Mouse (Mus musculus) CH12.LX (cell line): ENCODE measurements at regions not wholly inside any gene's neighbourhood (a gene's known extent, or its start where the extent isn't known, plus 50 kb on each side); places are given as distances from the start of the nearest gene placed in this dataset.

Source experiments
- DNase-seq: peaks from one replicate; pipeline ENCODE4 v3.0.0-alpha.2; 2013; ENCODE audit errors: extremely low read depth
- H3K27ac ChIP-seq: 2 replicates; pipeline ENCODE4 v1.5.1; 2012; ENCODE audit warnings: low read depth, mild to moderate bottlenecking, control low read depth, moderate library complexity; ENCODE audit not compliant: insufficient read depth
- H3K27me3 ChIP-seq: replicated peaks from 2 replicates; pipeline ENCODE3; 2012; ENCODE audit warnings: inconsistent platforms
- H3K36me3 ChIP-seq, 2 experiments: replicated peaks in 1 of 2; 2 replicates each; pipeline versions ENCODE3 to v1.6.1; 2012; ENCODE audit warnings: inconsistent platforms in 1 of 2, low read length in 1 of 2, mild to moderate bottlenecking in 1 of 2, mixed read lengths in 1 of 2, moderate library complexity in 1 of 2; ENCODE audit not compliant: control insufficient read depth in 1 of 2, insufficient read depth in 1 of 2
- H3K4me1 ChIP-seq, 2 experiments: 2 replicates each; pipeline ENCODE4 v1.6.1; 2012; ENCODE audit warnings: inconsistent platforms in 1 of 2, moderate library complexity in 1 of 2; ENCODE audit not compliant: insufficient read depth in 2 of 2, control insufficient read depth in 1 of 2
- H3K4me2 ChIP-seq: 2 replicates; pipeline ENCODE4 v1.6.1; 2012; ENCODE audit warnings: low read depth, mild to moderate bottlenecking, control low read depth; ENCODE audit not compliant: poor library complexity, insufficient read depth, severe bottlenecking
- H3K4me3 ChIP-seq, 3 experiments: fragments of 150-350 bp in 1 of 3; sonication (generic) in 1 of 3; replicated peaks in 1 of 3; 2 replicates each; pipeline versions ENCODE3 to v1.5.1; 2011 to 2012; ENCODE audit warnings: low read depth in 2 of 3, low read length in 2 of 3, mild to moderate bottlenecking in 2 of 3, moderate library complexity in 2 of 3, control low read depth in 1 of 3, improper control_type of control experiment in 1 of 3, inconsistent platforms in 1 of 3, mixed read lengths in 1 of 3; ENCODE audit not compliant: poor library complexity in 1 of 3
- H3K79me2 ChIP-seq: replicated peaks from 2 replicates; pipeline ENCODE4 v1.6.1; 2012; ENCODE audit warnings: mild to moderate bottlenecking, moderate library complexity; ENCODE audit not compliant: control insufficient read depth, poor library complexity, insufficient read depth, severe bottlenecking; ENCODE audit errors: extremely low read depth
- H3K9ac ChIP-seq: 2 replicates; pipeline ENCODE4 v1.6.1; 2012; ENCODE audit warnings: low read depth, mild to moderate bottlenecking, control low read depth, moderate library complexity; ENCODE audit not compliant: insufficient read depth
- H3K9me3 ChIP-seq: replicated peaks from 2 replicates; pipeline ENCODE3; 2012; ENCODE audit warnings: low read length, inconsistent platforms, mixed read lengths
- BHLHE40 ChIP-seq: IDR thresholded peaks from 2 replicates; pipeline ENCODE4 v1.6.1; 2011; ENCODE audit warnings: mild to moderate bottlenecking, low read depth, low read length, improper control_type of control experiment
- CHD1 ChIP-seq: IDR thresholded peaks from 2 replicates; pipeline ENCODE4 v1.6.1; 2012; ENCODE audit warnings: low read depth, low read length, improper control_type of control experiment, inconsistent platforms
- E2F4 ChIP-seq: IDR thresholded peaks from 2 replicates; pipeline ENCODE4 v1.6.1; 2011; ENCODE audit warnings: low read depth, low read length, improper control_type of control experiment; ENCODE audit not compliant: insufficient replicate concordance
- ELF1 ChIP-seq: IDR thresholded peaks from 2 replicates; pipeline ENCODE4 v1.6.1; 2014; ENCODE audit warnings: low read depth, mild to moderate bottlenecking, inconsistent platforms, low read length, improper control_type of control experiment
- EP300 ChIP-seq: IDR thresholded peaks from 2 replicates; pipeline ENCODE4 v1.6.1; 2011; ENCODE audit warnings: low read length, improper control_type of control experiment
- ETS1 ChIP-seq: conservative IDR thresholded peaks from 2 replicates; pipeline ENCODE4 v1.6.1; 2012; ENCODE audit warnings: low read depth, mild to moderate bottlenecking, inconsistent platforms, low read length, improper control_type of control experiment, moderate library complexity
- JUND ChIP-seq: conservative IDR thresholded peaks from 2 replicates; pipeline ENCODE4 v1.6.1; 2011; ENCODE audit warnings: low read depth, low read length, improper control_type of control experiment
- KAT2A ChIP-seq: IDR thresholded peaks from 2 replicates; pipeline ENCODE4 v1.6.1; 2012; ENCODE audit warnings: low read length, improper control_type of control experiment, inconsistent platforms; ENCODE audit not compliant: insufficient replicate concordance
- MAFK ChIP-seq: IDR thresholded peaks from 2 replicates; pipeline ENCODE4 v1.6.1; 2011; ENCODE audit warnings: low read length, improper control_type of control experiment; ENCODE audit not compliant: insufficient replicate concordance
- MAX ChIP-seq: IDR thresholded peaks from 2 replicates; pipeline ENCODE4 v1.6.1; 2011; ENCODE audit warnings: low read length, improper control_type of control experiment
- MEF2A ChIP-seq: IDR thresholded peaks from 2 replicates; pipeline ENCODE4 v1.6.1; 2014; ENCODE audit warnings: low read depth, mild to moderate bottlenecking, inconsistent platforms, low read length, improper control_type of control experiment, borderline replicate concordance
- MYC ChIP-seq: IDR thresholded peaks from 2 replicates; pipeline ENCODE4 v1.6.1; 2011; ENCODE audit warnings: low read depth, mild to moderate bottlenecking, improper control_type of control experiment, low read length
- NELFE ChIP-seq: IDR thresholded peaks from 2 replicates; pipeline ENCODE4 v1.6.1; 2011; ENCODE audit warnings: low read depth, low read length, improper control_type of control experiment
- PAX5 ChIP-seq: IDR thresholded peaks from 2 replicates; pipeline ENCODE4 v1.6.1; 2012; ENCODE audit warnings: low read length, inconsistent platforms, mixed read lengths
- POLR2A ChIP-seq: IDR thresholded peaks from 2 replicates; pipeline ENCODE4 v1.6.1; 2011; ENCODE audit warnings: low read depth, mild to moderate bottlenecking, improper control_type of control experiment, low read length
- RCOR1 ChIP-seq: conservative IDR thresholded peaks from 2 replicates; pipeline ENCODE4 v1.6.1; 2012; ENCODE audit warnings: low read depth, mild to moderate bottlenecking, inconsistent platforms, low read length, improper control_type of control experiment
- TBP ChIP-seq: conservative IDR thresholded peaks from 2 replicates; pipeline ENCODE4 v1.6.1; 2011; ENCODE audit warnings: low read depth, low read length, improper control_type of control experiment
- UBTF ChIP-seq: IDR thresholded peaks from 2 replicates; pipeline ENCODE4 v1.6.1; 2012; ENCODE audit warnings: low read depth, mild to moderate bottlenecking, inconsistent platforms, low read length, improper control_type of control experiment, moderate library complexity
- USF1 ChIP-seq: IDR thresholded peaks from 2 replicates; pipeline ENCODE4 v1.6.1; 2014; ENCODE audit warnings: low read depth, mild to moderate bottlenecking, inconsistent platforms, low read length, improper control_type of control experiment
- ZC3H11A ChIP-seq: IDR thresholded peaks from 2 replicates; pipeline ENCODE4 v1.6.1; 2012; ENCODE audit warnings: low read depth, mild to moderate bottlenecking, inconsistent platforms, low read length, improper control_type of control experiment
- ZKSCAN1 ChIP-seq: IDR thresholded peaks from 2 replicates; pipeline ENCODE4 v1.6.1; 2012; ENCODE audit warnings: low read depth, inconsistent platforms, low read length, improper control_type of control experiment, borderline replicate concordance
- dilution Hi-C: fragments of 300-500 bp; cut with MboI; formaldehyde crosslinking; loops from 2 replicates; pipeline ENCODE4 v1.14.3; 2020; ENCODE audit warnings: low sequenced_read_pairs; ENCODE audit not compliant: extremely low pct_unique_long_range_greater_than_20kb, extremely low pct_ligation_motif_present
- in situ Hi-C: fragments of 300-500 bp; cut with MboI; formaldehyde crosslinking; loops from 3 replicates; pipeline ENCODE4 v1.14.3; 2019; ENCODE audit warnings: low sequenced_read_pairs, low pct_ligation_motif_present, low pct_unique_long_range_greater_than_20kb, mixed read lengths

DNA sequence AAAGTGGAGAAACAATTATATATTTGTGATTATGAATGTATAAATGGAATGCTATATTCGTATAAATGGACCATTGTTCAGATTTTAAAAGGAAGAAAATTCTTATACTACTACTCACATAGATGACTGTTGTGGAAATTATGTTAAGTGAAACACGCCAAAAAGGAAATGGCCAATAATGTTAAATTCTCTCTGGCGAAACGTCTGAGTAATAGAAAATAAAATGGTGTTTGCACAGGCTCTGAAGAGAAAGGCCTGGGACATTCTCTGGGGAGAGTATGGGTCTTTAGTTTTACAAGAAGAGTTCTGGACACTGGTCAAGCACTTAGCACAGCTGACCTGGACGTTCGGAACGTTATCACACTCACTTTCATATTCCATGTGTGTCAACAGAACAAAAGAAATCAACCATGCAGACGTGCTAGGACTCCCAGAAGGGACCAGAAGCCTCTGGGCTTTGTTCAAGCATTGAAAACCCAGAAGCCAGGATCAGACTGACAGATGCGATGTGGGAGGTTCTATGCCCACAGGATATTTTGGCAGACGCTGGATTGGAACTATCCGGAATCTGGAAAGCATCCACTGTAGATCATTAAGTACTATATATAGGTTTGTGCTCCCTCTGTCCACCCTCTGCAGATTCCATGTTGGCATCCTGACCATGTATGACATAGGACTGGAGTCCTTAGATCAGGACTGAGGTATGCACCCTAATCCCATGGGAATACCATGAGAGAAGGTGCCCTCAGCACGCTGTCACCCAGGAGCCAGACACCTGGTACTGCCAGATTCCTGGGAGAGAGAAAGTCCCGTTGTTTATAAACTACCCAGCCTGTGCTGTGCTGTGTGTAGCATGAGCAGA, 178.0 kb upstream of the Foxn2 start:
- no peak overlapping the region for H3K27ac ChIP-seq
- H3K79me2 ChIP-seq: no peaks in the 10 kb centered on the region
- no peaks in the 10 kb centered on the region for H3K27me3 ChIP-seq
- H3K4me3 ChIP-seq: no peak overlapping the region
- dilution Hi-C loops (no loop called here), in situ Hi-C loops (loop anchor here (25.0 kb wide), 1 partner anchor 375 kb away; no protein-coding TSS in a partner anchor)
- no peak overlapping the region for H3K9ac ChIP-seq
- H3K4me2 ChIP-seq: no peak overlapping the region
- peaks cover 0 to 5% of the 10 kb centered on the region in 2 experiments; a peak in 1 of 4 replicates for H3K4me1 ChIP-seq
- H3K36me3 ChIP-seq: no peaks in the 10 kb centered on the region
- H3K9me3 ChIP-seq: peaks cover under 1% of the 10 kb centered on the region
- no peak for TF ChIP-seq EP300
- no peak for TF ChIP-seq BHLHE40
- TF ChIP-seq PAX5: no peak
- TF ChIP-seq TBP: no peak
- TF ChIP-seq ELF1: no peak
- TF ChIP-seq ETS1: no peak
- no peak for TF ChIP-seq POLR2A
- TF ChIP-seq E2F4: no peak
- no peak for DNase-seq

DNA sequence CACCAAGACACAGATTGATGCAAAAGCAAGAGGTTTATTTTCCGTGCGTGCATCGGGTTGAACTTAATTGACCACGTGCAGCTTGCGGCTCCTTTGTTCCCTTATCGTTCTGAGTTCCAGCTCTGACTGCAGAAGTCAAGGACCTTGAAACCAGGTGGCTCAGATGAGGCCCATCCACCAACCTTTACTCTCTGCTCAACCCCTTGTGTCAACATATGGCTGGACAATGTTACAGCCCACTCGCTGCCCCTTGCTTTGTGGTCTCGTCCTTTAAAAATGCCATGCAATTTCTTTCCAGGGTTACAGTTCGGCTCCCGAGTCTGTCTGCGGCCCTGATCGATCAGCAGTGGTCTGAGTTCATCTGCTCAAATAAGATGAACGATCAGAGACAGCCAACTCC, 175.2 kb upstream of the Foxn2 start:
- DNase-seq: no peak
- no peaks in the 10 kb centered on the region for H3K79me2 ChIP-seq
- no peaks in the 10 kb centered on the region for H3K27me3 ChIP-seq
- no peaks in the 10 kb centered on the region for H3K36me3 ChIP-seq
- no peak overlapping the region for H3K4me2 ChIP-seq
- peaks cover 0 to 5% of the 10 kb centered on the region in 2 experiments; a peak in 1 of 4 replicates for H3K4me1 ChIP-seq
- H3K4me3 ChIP-seq: no peak overlapping the region
- H3K9me3 ChIP-seq: peaks cover 2% of the 10 kb centered on the region
- H3K9ac ChIP-seq: no peak overlapping the region
- in situ Hi-C loops: loop anchor here (25.0 kb wide), 1 partner anchor 372 kb away; no protein-coding TSS in a partner anchor
- H3K27ac ChIP-seq: no peak overlapping the region
- TF ChIP-seq ETS1 (no peak), E2F4 (no peak)
- dilution Hi-C loops: no loop called here

- Histone ChIP-seq H3K9ac (no peak overlapping the region), H3K27ac (no peak overlapping the region), H3K4me2 (no peak overlapping the region), H3K4me3 (no peak overlapping the region), H3K9me3 (peaks cover 2% of the 10 kb centered on the region), H3K36me3 (no peaks in the 10 kb centered on the region), H3K79me2 (no peaks in the 10 kb centered on the region), H3K4me1 (peaks cover 0 to 5% of the 10 kb centered on the region in 2 experiments; a peak in 1 of 4 replicates), H3K27me3 (no peaks in the 10 kb centered on the region)
- TF ChIP-seq CHD1 (no peak), ZKSCAN1 (no peak), MAX (no peak), JUND (no peak), USF1 (no peak), EP300 (no peak), POLR2A (no peak), MEF2A (no peak), ZC3H11A (no peak), ELF1 (no peak), NELFE (no peak), RCOR1 (no peak), MYC (no peak), MAFK (no peak), UBTF (no peak), KAT2A (no peak)
- in situ Hi-C loops (loop anchor here (25.0 kb wide), 1 partner anchor 369 kb away; no protein-coding TSS in a partner anchor), dilution Hi-C loops (no loop called here)
- DNase-seq: no peak
These were observed 172.3 kb upstream of the Foxn2 start for GRCm38 (mm10) chr17:88268216-88268615.
